Mouse (Mus musculus): Measurements from ENCODE around the gene Dna2.

GRCm38 (mm10) chr10:62911120-62911519 is 35.7 kb upstream of the Dna2 start:
- TF ChIP-seq MAX (IDR thresholded peaks at IDR 0.05; ENCODE audit: low read depth) (no peak), POLR2AphosphoS2 (IDR thresholded peaks at IDR 0.05; ENCODE audit: insufficient read length, low read depth) (no peak), POLR2A (IDR thresholded peaks at IDR 0.05; ENCODE audit: insufficient read length, low read depth) (no peak), USF1 (IDR thresholded peaks at IDR 0.05; ENCODE audit: low read depth) (no peak), CEBPB (IDR thresholded peaks at IDR 0.05; ENCODE audit: insufficient read depth, poor library complexity, severe bottlenecking) (no peak), MYOD1 (IDR thresholded peaks at IDR 0.05; ENCODE audit: control insufficient read depth in 1 of 3, insufficient read length in 2 of 3, low read depth in 2 of 3) (no peak), MYOG (IDR thresholded peaks at IDR 0.05; ENCODE audit: control insufficient read depth in 1 of 3, insufficient read depth in 1 of 3, insufficient read length in 2 of 3, low read depth in 2 of 3) (no peak), REST (IDR thresholded peaks at IDR 0.05; ENCODE audit: insufficient read depth, insufficient read length) (no peak)
